ENCODE assay signal across 11 mouse cellular contexts in genomic region chr9:4639192-4639900, GRCm38 (mm10).
A peak's percentile ranks its signal among the peaks of the same experiment; 100 is the strongest.
DNase-seq lines count a peak whose midpoint lies in the region; ATAC-seq lines count a peak whose summit lies in the region.
"Had no signal": no experiment of that assay in that cellular context is flagged by ENCODE, and none has a peak within 500 bp of the region (broad histone marks: within the 10 kb centered on the region; RNA-seq: fewer than 3 reads in every experiment).

No protein-coding gene starts in this region.

- DNase-seq in cerebellum, adult 18-20 months: peak; percentile 53 to 56
- DNase-seq in brain, adult 2 months (ENCODE audit: low read depth, low spot score): peak; percentile 92
- DNase-seq in layer of hippocampus, adult 11-12 months (ENCODE audit: low spot score): peak; percentile 27
- peak; percentile 12 to 54 for DNase-seq in left cerebral cortex, postnatal 14 days (ENCODE audit: low spot score in 2 of 2)
- no peak for DNase-seq in thymus, postnatal 36 days
- DNase-seq in thymus, postnatal 0 days (ENCODE audit: low spot score): no peak
- no peak for DNase-seq in lung, postnatal 25 days (ENCODE audit: low spot score)
- DNase-seq: gastrocnemius, postnatal 36 days; heart, postnatal 14 days had no signal

- ATAC-seq in cerebellum, adult (ENCODE audit: insufficient number of reproducible peaks, low FRiP score, low TSS enrichment): no peak; the same call in 1 of the 2 replicates
- ATAC-seq: intestine, embryonic 16.5 days had no signal

- intact Hi-C loops in left cerebral cortex, postnatal 14 days (cut with DNase I): no loop called here

Comparison
In these comparisons a context has a peak if more than half of its experiments do, and no peak if none do; other contexts are left out.
1. DNase-seq: peak in cerebellum, adult 18-20 months (2 of 2), brain, adult 2 months (single experiment), layer of hippocampus, adult 11-12 months (single experiment) and left cerebral cortex, postnatal 14 days (2 of 2); none in thymus, postnatal 36 days (0 of 2), thymus, postnatal 0 days (single experiment) and lung, postnatal 25 days (single experiment).